Mouse (Mus musculus): ENCODE results near the gene Psrc1. TPM values are rescaled to one million over a fixed set of nuclear protein-coding genes. Genes with fewer than 3 reads are reported as not detected.

Psrc1 gene
- total RNA-seq, 2 experiments from 2014 or later, result 2.9 to 4.1 TPM

GRCm38 (mm10) chr3:108384425-108384824, 786 bp downstream of the Psrc1 start:
- DNase-seq, result no peak
- intact Hi-C loops (cut with DNase I), result no loop called here

GRCm38 (mm10) chr3:108386186-108386585, 2.5 kb downstream of the Psrc1 start:
- no peak for DNase-seq
- intact Hi-C loops (cut with DNase I), result no loop called here

GRCm38 (mm10) chr3:108389111-108389545, 5.5 kb downstream of the Psrc1 start:
- DNase-seq, result peak; percentile 96 to 99
- intact Hi-C loops (cut with DNase I), result loop anchor here (1.0 kb wide), 1 partner anchor 107 kb away; no protein-coding TSS in a partner anchor

GRCm38 (mm10) chr3:108392299-108392698, 8.7 kb downstream of the Psrc1 start:
- DNase-seq, result no peak
- intact Hi-C loops (cut with DNase I), result loop anchor here (5.0 kb wide), 1 partner anchor 230 kb away; no protein-coding TSS in a partner anchor

- intact Hi-C loops (cut with DNase I), result loop anchor here (5.0 kb wide), 1 partner anchor 230 kb away; no protein-coding TSS in a partner anchor
- DNase-seq, result no peak
These were observed 9.2 kb downstream of the Psrc1 start for GRCm38 (mm10) chr3:108392793-108393192.

- intact Hi-C loops (cut with DNase I), result no loop called here
- no peak for DNase-seq
These were observed 14.6 kb downstream of the Psrc1 start for GRCm38 (mm10) chr3:108398281-108398680.

- intact Hi-C loops (cut with DNase I), result loop anchor here (2.0 to 5.0 kb wide), 3 partner anchors 57 to 372 kb away; no protein-coding TSS in a partner anchor
- DNase-seq, result no peak
These were observed 16.8 kb downstream of the Psrc1 start for GRCm38 (mm10) chr3:108400442-108400841.

GRCm38 (mm10) chr3:108401692-108402527, 18.3 kb downstream of the Psrc1 start:
- intact Hi-C loops (cut with DNase I), result loop anchor here (1.0 to 5.0 kb wide), 4 partner anchors 55 to 370 kb away; no protein-coding TSS in a partner anchor
- DNase-seq, result peak; percentile 90 to 92

- no peak for DNase-seq
- intact Hi-C loops (cut with DNase I), result loop anchor here (5.0 kb wide), 2 partner anchors 55 to 370 kb away; no protein-coding TSS in a partner anchor
These were observed 18.9 kb downstream of the Psrc1 start for GRCm38 (mm10) chr3:108402528-108402920.

GRCm38 (mm10) chr3:108405536-108406305, 22.1 kb downstream of the Psrc1 start:
- intact Hi-C loops (cut with DNase I), result no loop called here
- DNase-seq, result no peak

GRCm38 (mm10) chr3:108406306-108406885, 22.8 kb downstream of the Psrc1 start:
- no peak for DNase-seq
- intact Hi-C loops (cut with DNase I), result no loop called here

- DNase-seq, result no peak
- intact Hi-C loops (cut with DNase I), result no loop called here
These were observed 24.9 kb downstream of the Psrc1 start for GRCm38 (mm10) chr3:108408517-108409008.

GRCm38 (mm10) chr3:108409656-108410358, 26.2 kb downstream of the Psrc1 start:
- DNase-seq, result no peak
- intact Hi-C loops (cut with DNase I), result no loop called here

GRCm38 (mm10) chr3:108410359-108410714, 26.7 kb downstream of the Psrc1 start:
- DNase-seq, result no peak
- intact Hi-C loops (cut with DNase I), result no loop called here

- no peak for DNase-seq
- intact Hi-C loops (cut with DNase I), result no loop called here
These were observed 27.6 kb downstream of the Psrc1 start for GRCm38 (mm10) chr3:108411026-108411753.

- peak; percentile 28 to 34 for DNase-seq
- intact Hi-C loops (cut with DNase I), result no loop called here
These were observed 28.1 kb downstream of the Psrc1 start for GRCm38 (mm10) chr3:108411754-108412121.

- no peak for DNase-seq
- intact Hi-C loops (cut with DNase I), result no loop called here
These were observed 30.2 kb downstream of the Psrc1 start for GRCm38 (mm10) chr3:108413634-108414360.

- intact Hi-C loops (cut with DNase I), result no loop called here
These were observed 31.5 kb downstream of the Psrc1 start, which contains the start of gene Celsr2 for GRCm38 (mm10) chr3:108414857-108415830. Gene Celsr2 (minus strand): TSS chr3:108415552.

More at GRCm38 (mm10) chr3:108414857-108415830, 31.5 kb downstream of the Psrc1 start, which contains the start of gene Celsr2:
- DNase-seq, result peak; percentile 29 to 39
